Mouse (Mus musculus): ENCODE measurements around the gene Brms1.
"Not testable (repeated sequence)": the region's sequence is repeated elsewhere in the genome, so short reads cannot be mapped to it uniquely, and the experiment has no call there.

Brms1 gene

GRCm38 (mm10) chr19:5040862-5041523, at the start of gene Brms1:
TSS of gene Brms1 (plus strand) at chr19:5041354.
- peak; percentile 93 for DNase-seq (ENCODE audit: low read depth, low spot score)

GRCm38 (mm10) chr19:4992371-4992770, 48.8 kb upstream of the Brms1 start:
- peak; percentile 46 for DNase-seq (ENCODE audit: low read depth, low spot score)

GRCm38 (mm10) chr19:4992904-4993303, 48.2 kb upstream of the Brms1 start:
- DNase-seq (ENCODE audit: low read depth, low spot score): peak; percentile 76

- peak; percentile 73 for DNase-seq (ENCODE audit: low read depth, low spot score)
Observed at GRCm38 (mm10) chr19:4994043-4994442, 47.1 kb upstream of the Brms1 start.

- no peak for DNase-seq (ENCODE audit: low read depth, low spot score)
Observed at GRCm38 (mm10) chr19:4999445-5000140, 41.6 kb upstream of the Brms1 start.

GRCm38 (mm10) chr19:5001666-5002406, 39.3 kb upstream of the Brms1 start:
- DNase-seq (ENCODE audit: low read depth, low spot score): peak; percentile 93

GRCm38 (mm10) chr19:5003644-5004043, 37.5 kb upstream of the Brms1 start:
- not testable (repeated sequence) for DNase-seq (ENCODE audit: low read depth, low spot score)

GRCm38 (mm10) chr19:5004925-5005324, 36.2 kb upstream of the Brms1 start:
- no peak for DNase-seq (ENCODE audit: low read depth, low spot score)

- no peak for DNase-seq (ENCODE audit: low read depth, low spot score)
Observed at GRCm38 (mm10) chr19:5013138-5013537, 28.0 kb upstream of the Brms1 start.

GRCm38 (mm10) chr19:5014961-5015398, 26.2 kb upstream of the Brms1 start:
- peak; percentile 78 for DNase-seq (ENCODE audit: low read depth, low spot score)

GRCm38 (mm10) chr19:5016221-5016742, 24.9 kb upstream of the Brms1 start:
- DNase-seq (ENCODE audit: low read depth, low spot score): no peak

GRCm38 (mm10) chr19:5016782-5017181, 24.4 kb upstream of the Brms1 start:
- peak; percentile 90 for DNase-seq (ENCODE audit: low read depth, low spot score)

GRCm38 (mm10) chr19:5017611-5018010, 23.5 kb upstream of the Brms1 start:
- no peak for DNase-seq (ENCODE audit: low read depth, low spot score)

- no peak for DNase-seq (ENCODE audit: low read depth, low spot score)
Observed at GRCm38 (mm10) chr19:5018191-5018590, 23.0 kb upstream of the Brms1 start.

- no peak for DNase-seq (ENCODE audit: low read depth, low spot score)
Observed at GRCm38 (mm10) chr19:5021416-5021815, 19.7 kb upstream of the Brms1 start.

GRCm38 (mm10) chr19:5023621-5024479, 17.3 kb upstream of the Brms1 start, which contains the start of gene Slc29a2:
TSS of gene Slc29a2 (plus strand) at chr19:5023860.
- DNase-seq (ENCODE audit: low read depth, low spot score): peak; percentile 89

GRCm38 (mm10) chr19:5026111-5026510, 15.0 kb upstream of the Brms1 start:
- no peak for DNase-seq (ENCODE audit: low read depth, low spot score)

GRCm38 (mm10) chr19:5032686-5033085, 8.5 kb upstream of the Brms1 start:
- no peak for DNase-seq (ENCODE audit: low read depth, low spot score)

GRCm38 (mm10) chr19:5036577-5036976, 4.6 kb upstream of the Brms1 start:
- no peak for DNase-seq (ENCODE audit: low read depth, low spot score)

GRCm38 (mm10) chr19:5037678-5038571, 3.2 kb upstream of the Brms1 start:
- DNase-seq (ENCODE audit: low read depth, low spot score): peak; percentile 53
